Mouse (Mus musculus): ENCODE results near the gene Asic3. TPM values are rescaled to one million over a fixed set of nuclear protein-coding genes. Genes with fewer than 3 reads are reported as not detected.

Asic3 gene
- polyA plus RNA-seq, 1 experiment = not detected

DNA sequence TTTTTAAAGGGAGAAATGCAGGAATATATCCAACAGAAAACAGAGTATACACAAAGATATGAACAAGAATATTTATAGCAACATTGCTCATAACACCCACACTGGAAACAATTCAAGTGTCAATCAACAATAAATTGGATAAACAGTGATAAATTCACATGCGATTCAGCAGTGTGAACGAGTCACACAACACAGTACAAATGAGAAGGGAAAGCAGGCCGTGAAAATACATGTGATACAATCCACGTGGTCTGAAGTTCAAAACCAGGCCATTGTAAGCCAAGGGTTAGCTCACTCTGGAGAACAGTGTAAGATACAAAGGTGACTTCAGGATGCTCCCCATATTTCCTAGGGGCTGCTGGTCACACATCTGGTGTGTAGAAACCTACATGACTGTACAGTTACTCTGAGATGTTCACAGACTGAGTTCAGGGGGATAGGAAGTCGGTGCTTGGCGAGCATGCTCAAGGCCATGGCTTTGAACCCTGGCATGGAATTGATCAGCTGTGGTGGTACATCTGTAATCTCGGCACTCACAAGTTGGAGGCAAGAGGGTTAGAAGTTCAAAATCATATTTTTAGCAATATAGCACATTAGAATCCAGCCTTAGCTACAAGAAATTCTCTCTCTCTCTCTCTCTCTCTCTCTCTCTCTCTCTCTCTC lies 38.4 kb upstream of the Asic3 start:
- H3K4me3 ChIP-seq (replicated peaks) = no peak overlapping the region
- H3K27me3 ChIP-seq (ENCODE audit: control insufficient read depth) = no peaks in the 10 kb centered on the region; the same call in 1 of the 2 replicates
- H3K9me3 ChIP-seq (ENCODE audit: control insufficient read depth, low read length) = no peaks in the 10 kb centered on the region
- H3K36me3 ChIP-seq (ENCODE audit: control insufficient read depth) = no peaks in the 10 kb centered on the region
- no peak for TF ChIP-seq TAL1 (IDR thresholded peaks at IDR 0.05; ENCODE audit: low read length)
- TF ChIP-seq GATA1 (IDR thresholded peaks at IDR 0.05; ENCODE audit: low read length) = no peak
- no peaks in the 10 kb centered on the region for H3K4me1 ChIP-seq (ENCODE audit: control insufficient read depth)

DNA sequence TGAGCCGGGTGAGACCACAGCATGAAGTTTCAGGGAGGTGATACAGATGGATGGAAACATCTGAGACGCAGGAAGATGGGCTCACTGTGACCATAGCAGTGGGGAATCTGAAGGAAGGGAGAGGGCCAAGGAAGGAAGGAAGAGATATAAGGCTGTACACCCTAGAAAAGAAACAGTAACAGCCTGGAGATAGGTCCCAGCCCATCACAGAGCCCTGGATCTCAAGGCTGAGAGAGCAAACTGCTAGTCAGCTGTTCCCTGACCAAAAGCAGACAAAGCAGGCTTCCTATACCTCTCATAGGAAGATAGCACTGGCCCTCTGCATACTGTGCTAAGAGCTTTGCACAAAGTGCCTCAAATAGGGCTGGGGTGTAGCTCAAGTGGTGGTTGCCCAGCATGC lies 34.5 kb upstream of the Asic3 start:
- Histone ChIP-seq H3K4me1 (ENCODE audit: control insufficient read depth) (peaks cover 14% of the 10 kb centered on the region), H3K9me3 (ENCODE audit: control insufficient read depth, low read length) (no peaks in the 10 kb centered on the region), H3K27me3 (ENCODE audit: control insufficient read depth) (peaks cover 2% of the 10 kb centered on the region; the same call in 1 of the 2 replicates), H3K36me3 (ENCODE audit: control insufficient read depth) (no peaks in the 10 kb centered on the region), H3K4me3 (replicated peaks) (no peak overlapping the region)
- TF ChIP-seq TAL1 (IDR thresholded peaks at IDR 0.05; ENCODE audit: low read length) = no peak
- TF ChIP-seq GATA1 (IDR thresholded peaks at IDR 0.05; ENCODE audit: low read length) = no peak

DNA sequence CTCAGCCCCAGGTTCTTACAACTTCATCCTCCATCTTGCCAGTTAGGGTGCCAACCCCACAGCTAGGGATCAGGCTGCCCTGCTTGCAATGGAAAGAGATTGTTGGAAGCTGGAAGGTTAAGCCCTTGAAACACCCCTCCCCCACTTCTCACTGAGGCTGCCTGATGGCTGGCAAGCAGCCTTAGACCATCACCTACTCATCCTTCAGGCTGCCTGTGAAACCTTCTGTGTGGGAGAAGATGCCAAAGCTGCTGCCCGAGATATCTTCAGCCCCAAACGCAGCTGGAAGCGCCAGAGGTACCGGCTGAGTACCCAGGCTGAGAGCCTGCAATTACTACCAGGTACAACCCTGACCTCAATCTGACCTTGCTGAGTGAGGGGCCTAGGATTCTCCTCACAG lies 33.7 kb upstream of the Asic3 start:
- Histone ChIP-seq H3K4me3 (replicated peaks) (no peak overlapping the region), H3K9me3 (ENCODE audit: control insufficient read depth, low read length) (no peaks in the 10 kb centered on the region), H3K4me1 (ENCODE audit: control insufficient read depth) (peaks cover 22% of the 10 kb centered on the region), H3K27me3 (ENCODE audit: control insufficient read depth) (peaks cover 2% of the 10 kb centered on the region; the same call in 1 of the 2 replicates), H3K36me3 (ENCODE audit: control insufficient read depth) (no peaks in the 10 kb centered on the region)
- TF ChIP-seq TAL1 (IDR thresholded peaks at IDR 0.05; ENCODE audit: low read length) (no peak), GATA1 (IDR thresholded peaks at IDR 0.05; ENCODE audit: low read length) (no peak)

DNA sequence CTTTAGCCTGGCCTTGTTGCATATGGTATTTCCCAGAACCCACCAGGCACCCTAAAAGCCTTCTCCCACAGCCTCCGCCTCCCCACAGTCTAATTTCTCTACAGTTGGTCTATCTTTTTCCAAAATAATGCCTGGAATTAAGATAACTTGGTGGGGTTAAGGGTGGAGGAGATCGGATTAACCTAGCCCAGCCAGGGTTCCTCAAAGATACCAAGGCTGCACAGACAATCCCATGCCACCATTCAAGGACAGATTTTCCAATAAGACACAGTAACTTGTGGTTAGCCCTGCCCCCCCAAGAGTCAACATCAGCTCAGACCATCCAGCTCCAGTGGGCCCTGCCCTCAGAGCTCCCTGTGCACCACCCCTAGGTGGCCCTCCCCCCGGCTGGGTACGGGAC lies 32.7 kb upstream of the Asic3 start:
- H3K27me3 ChIP-seq (ENCODE audit: control insufficient read depth) = peaks cover 5% of the 10 kb centered on the region
- H3K4me1 ChIP-seq (ENCODE audit: control insufficient read depth) = peaks cover 28% of the 10 kb centered on the region
- no peak overlapping the region for H3K4me3 ChIP-seq (replicated peaks)

DNA sequence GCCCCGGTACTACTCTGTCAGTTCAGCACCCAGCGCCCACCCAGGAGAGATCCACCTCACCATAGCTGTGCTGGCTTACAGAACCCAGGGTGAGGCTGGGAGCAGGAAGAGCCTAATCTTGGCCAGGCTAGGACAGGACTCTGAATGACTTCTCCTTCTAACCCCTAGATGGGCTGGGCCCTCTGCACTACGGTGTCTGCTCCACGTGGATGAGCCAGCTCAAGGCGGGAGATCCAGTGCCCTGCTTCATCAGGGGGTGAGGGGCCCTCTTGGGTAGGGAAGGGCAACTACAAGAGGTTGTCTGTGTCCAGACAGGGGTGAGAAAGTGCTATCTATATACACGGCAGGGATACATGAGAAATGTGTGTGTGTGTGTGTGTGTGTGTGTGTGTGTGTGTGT lies 31.7 kb upstream of the Asic3 start:
- Histone ChIP-seq H3K36me3 (ENCODE audit: control insufficient read depth) (no peaks in the 10 kb centered on the region), H3K4me1 (ENCODE audit: control insufficient read depth) (peaks cover 28% of the 10 kb centered on the region), H3K4me3 (replicated peaks) (no peak overlapping the region), H3K9me3 (ENCODE audit: control insufficient read depth, low read length) (no peaks in the 10 kb centered on the region), H3K27me3 (ENCODE audit: control insufficient read depth) (peaks cover 15% of the 10 kb centered on the region)
- no peak for TF ChIP-seq GATA1 (IDR thresholded peaks at IDR 0.05; ENCODE audit: low read length)
- TF ChIP-seq TAL1 (IDR thresholded peaks at IDR 0.05; ENCODE audit: low read length) = no peak

More for the DNA sequence above, 32.7 kb upstream of the Asic3 start:
- no peaks in the 10 kb centered on the region for H3K36me3 ChIP-seq (ENCODE audit: control insufficient read depth)
- TF ChIP-seq TAL1 (IDR thresholded peaks at IDR 0.05; ENCODE audit: low read length) (no peak), GATA1 (IDR thresholded peaks at IDR 0.05; ENCODE audit: low read length) (no peak)
- no peaks in the 10 kb centered on the region for H3K9me3 ChIP-seq (ENCODE audit: control insufficient read depth, low read length)

DNA sequence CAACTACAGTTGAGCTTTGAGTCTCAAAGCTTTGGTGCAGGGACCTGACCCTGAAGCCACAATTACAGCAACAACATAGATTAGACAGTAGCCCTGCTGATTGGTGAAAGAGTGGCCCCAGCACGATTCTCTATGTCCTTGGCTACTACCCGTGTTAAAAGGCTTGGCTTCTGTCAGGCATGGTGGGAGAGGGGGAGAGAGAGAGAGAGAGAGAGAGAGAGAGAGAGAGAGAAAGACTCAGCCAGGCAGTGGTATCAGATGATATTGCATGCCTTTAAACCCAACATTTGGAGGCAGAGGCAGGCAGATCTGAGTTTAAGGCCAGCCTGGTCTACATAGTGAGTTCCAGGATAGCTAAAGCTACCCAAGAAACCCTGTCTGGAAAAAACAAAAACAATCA lies 31.2 kb upstream of the Asic3 start:
- Histone ChIP-seq H3K4me1 (ENCODE audit: control insufficient read depth) (peaks cover 28% of the 10 kb centered on the region), H3K36me3 (ENCODE audit: control insufficient read depth) (no peaks in the 10 kb centered on the region), H3K27me3 (ENCODE audit: control insufficient read depth) (peaks cover 20% of the 10 kb centered on the region), H3K9me3 (ENCODE audit: control insufficient read depth, low read length) (no peaks in the 10 kb centered on the region), H3K4me3 (replicated peaks) (no peak overlapping the region)
- no peak for TF ChIP-seq TAL1 (IDR thresholded peaks at IDR 0.05; ENCODE audit: low read length)
- TF ChIP-seq GATA1 (IDR thresholded peaks at IDR 0.05; ENCODE audit: low read length) = no peak

DNA sequence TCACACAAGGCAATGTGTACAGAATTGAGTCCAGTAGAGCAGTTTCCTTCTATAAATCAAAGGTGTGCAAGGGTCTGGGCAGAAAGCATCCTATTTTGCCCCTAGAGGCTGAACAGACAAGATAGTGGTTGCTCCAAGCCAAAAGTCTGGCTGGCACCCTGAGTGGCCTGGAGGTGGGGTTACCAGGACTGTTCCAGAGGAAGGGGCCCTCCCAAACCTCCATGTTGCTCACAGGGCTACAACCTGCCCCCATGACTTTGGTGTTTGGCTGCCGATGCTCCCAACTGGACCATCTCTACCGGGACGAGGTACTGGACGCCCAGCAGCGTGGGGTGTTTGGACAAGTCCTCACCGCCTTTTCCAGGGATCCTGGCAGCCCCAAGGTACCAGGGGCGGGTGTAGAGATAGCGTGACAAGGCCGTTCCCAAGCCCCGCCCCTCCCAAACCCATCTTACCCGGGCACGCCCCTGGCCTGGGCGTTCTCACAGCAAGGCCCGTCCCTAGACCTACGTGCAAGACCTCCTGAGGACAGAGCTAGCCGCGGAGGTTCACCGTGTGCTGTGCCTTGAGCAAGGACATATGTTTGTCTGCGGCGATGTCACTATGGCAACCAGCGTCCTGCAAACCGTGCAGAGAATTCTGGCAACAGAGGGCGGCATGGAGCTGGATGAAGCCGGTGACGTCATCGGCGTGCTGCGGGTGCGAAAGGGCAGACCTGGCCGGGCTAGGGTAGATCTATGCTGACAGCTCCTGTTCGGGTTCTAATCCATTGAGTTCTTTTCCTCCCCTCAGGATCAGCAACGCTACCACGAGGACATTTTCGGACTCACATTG lies 29.9 kb upstream of the Asic3 start:
- H3K36me3 ChIP-seq (ENCODE audit: control insufficient read depth) = no peaks in the 10 kb centered on the region
- peak overlapping the region; percentile 66 for H3K4me3 ChIP-seq (replicated peaks)
- TF ChIP-seq GATA1 (IDR thresholded peaks at IDR 0.05; ENCODE audit: low read length) (no peak), TAL1 (IDR thresholded peaks at IDR 0.05; ENCODE audit: low read length) (no peak)
- no peaks in the 10 kb centered on the region for H3K9me3 ChIP-seq (ENCODE audit: control insufficient read depth, low read length)
- peaks cover 32% of the 10 kb centered on the region for H3K27me3 ChIP-seq (ENCODE audit: control insufficient read depth)
- peaks cover 39% of the 10 kb centered on the region for H3K4me1 ChIP-seq (ENCODE audit: control insufficient read depth)

DNA sequence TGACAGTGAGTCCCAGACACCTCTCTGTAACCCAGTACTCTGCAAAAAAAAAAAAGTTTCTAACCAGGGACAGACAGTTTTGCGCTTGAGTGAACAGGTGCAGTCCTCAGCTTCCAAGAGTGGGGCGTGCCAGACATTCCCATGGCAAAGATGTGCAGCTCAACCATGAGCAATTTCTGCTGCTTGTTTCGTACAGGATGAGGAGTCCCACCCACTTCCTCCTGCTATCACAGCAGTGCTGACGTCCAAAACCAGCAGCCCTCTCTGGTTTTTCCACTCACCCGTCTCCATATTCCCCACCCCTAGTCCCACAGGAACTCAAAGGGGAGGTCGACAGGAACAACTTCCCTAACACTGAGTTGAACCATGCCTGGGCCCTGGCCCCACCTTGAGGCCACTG lies 28.8 kb upstream of the Asic3 start:
- Histone ChIP-seq H3K36me3 (ENCODE audit: control insufficient read depth) (no peaks in the 10 kb centered on the region), H3K9me3 (ENCODE audit: control insufficient read depth, low read length) (no peaks in the 10 kb centered on the region), H3K4me1 (ENCODE audit: control insufficient read depth) (peaks cover 45% of the 10 kb centered on the region), H3K4me3 (replicated peaks) (no peak overlapping the region), H3K27me3 (ENCODE audit: control insufficient read depth) (peaks cover 42% of the 10 kb centered on the region)
- TF ChIP-seq GATA1 (IDR thresholded peaks at IDR 0.05; ENCODE audit: low read length) (no peak), TAL1 (IDR thresholded peaks at IDR 0.05; ENCODE audit: low read length) (no peak)

DNA sequence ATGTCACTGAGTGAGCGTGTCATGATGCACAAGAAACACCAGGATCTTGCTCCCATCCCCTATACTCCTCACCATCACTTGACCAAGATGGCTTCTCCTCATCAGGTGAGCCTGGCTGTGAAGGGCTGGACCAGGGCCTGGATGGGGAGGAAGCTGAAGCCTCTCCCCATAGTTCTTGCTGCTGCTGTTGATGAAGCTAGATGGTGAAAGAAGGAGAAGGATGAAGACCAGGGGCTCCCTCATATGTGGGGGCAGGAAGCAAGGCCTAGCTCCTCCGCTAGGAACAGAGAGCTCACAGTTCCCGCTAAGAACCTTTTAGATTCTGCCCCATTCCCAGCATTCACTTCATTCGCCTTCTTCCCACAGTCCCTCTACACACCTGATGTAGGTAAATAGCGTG lies 27.8 kb upstream of the Asic3 start:
- H3K36me3 ChIP-seq (ENCODE audit: control insufficient read depth) = no peaks in the 10 kb centered on the region
- H3K27me3 ChIP-seq (ENCODE audit: control insufficient read depth) = peaks cover 44% of the 10 kb centered on the region
- H3K4me1 ChIP-seq (ENCODE audit: control insufficient read depth) = peaks cover 48% of the 10 kb centered on the region
- H3K9me3 ChIP-seq (ENCODE audit: control insufficient read depth, low read length) = no peaks in the 10 kb centered on the region
- no peak overlapping the region for H3K4me3 ChIP-seq (replicated peaks)
- TF ChIP-seq TAL1 (IDR thresholded peaks at IDR 0.05; ENCODE audit: low read length) (no peak), GATA1 (IDR thresholded peaks at IDR 0.05; ENCODE audit: low read length) (no peak)

All from erythroblast, embryonic 14.5 days (primary cell).